Mouse (Mus musculus) kidney, adult 2 months (tissue): ENCODE data around the gene Sorbs1.

Experiments used
- CTCF ChIP-seq: fragments of 200-500 bp; conservative IDR thresholded peaks from 2 replicates; pipeline ENCODE4 v1.5.1; 2011; ENCODE audit warnings: low read depth, mild to moderate bottlenecking, control low read depth, low read length, moderate library complexity, mixed read lengths; ENCODE audit not compliant: insufficient read depth, insufficient read length
- POLR2A ChIP-seq: fragments of 200-500 bp; IDR thresholded peaks from one replicate; pipeline ENCODE4 v1.6.1; 2011; ENCODE audit warnings: low read depth, low read length, control low read depth

GRCm38 (mm10) chr19:40553849-40554248 is 40.3 kb upstream of the Sorbs1 start:
- TF ChIP-seq CTCF, result no peak
- no peak for TF ChIP-seq POLR2A
